8 mouse cellular contexts compared by ENCODE assay signal in genomic region chr8:92674244-92675128, GRCm38 (mm10). TPM values are rescaled to one million over a fixed set of nuclear protein-coding genes. Genes with fewer than 3 reads are reported as not detected.
DNase-seq lines count a peak whose midpoint lies in the region; ATAC-seq and TF ChIP-seq lines count a peak whose summit lies in the region.

Gene Irx6 (plus strand): TSS chr8:92674288.

- no peak for TF ChIP-seq CTCF in kidney, postnatal 0 days (IDR thresholded peaks at IDR 0.05; ENCODE audit: low read depth)
- no peak for TF ChIP-seq CTCF in lung, adult 2 months (IDR thresholded peaks at IDR 0.05; ENCODE audit: insufficient read depth, low read length)

- ATAC-seq in kidney, postnatal 0 days (replicated peaks; ENCODE audit: low FRiP score, low read depth) = 0 out of 2 replicates have a peak, but pooled peaks have one; percentile 13
- ATAC-seq in embryonic facial prominence, embryonic 12.5 days (ENCODE audit: insufficient number of reproducible peaks, insufficient read depth, low FRiP score, low TSS enrichment) = no peak
- 0 out of 2 replicates have a peak, but pooled peaks have one; percentile 25 for ATAC-seq in hindbrain, embryonic 16.5 days
- peak; percentile 39; the same call in 1 of the 2 replicates for ATAC-seq in neural tube, embryonic 12.5 days (ENCODE audit: low FRiP score, low read depth)

- H3K4me3 ChIP-seq in kidney, postnatal 0 days (replicated peaks; ENCODE audit: low read depth, low read length) = peak within 1 kb of the TSS; percentile 34
- peak within 1 kb of the TSS; percentile 45 for H3K4me3 ChIP-seq in embryonic facial prominence, embryonic 12.5 days
- H3K4me3 ChIP-seq in hindbrain, embryonic 16.5 days (ENCODE audit: low read length) = peak within 1 kb of the TSS; percentile 45
- H3K4me3 ChIP-seq in neural tube, embryonic 12.5 days = peak within 1 kb of the TSS; percentile 43
- no peak within 1 kb of the TSS for H3K4me3 ChIP-seq in lung, adult 2 months (replicated peaks; ENCODE audit: extremely low read depth, low read depth, low read length)

- H3K4me1 ChIP-seq in kidney, postnatal 0 days (replicated peaks; ENCODE audit: insufficient read depth, low read length) = peaks cover 11% of the 10 kb centered on the region
- peaks cover 31% of the 10 kb centered on the region for H3K4me1 ChIP-seq in embryonic facial prominence, embryonic 12.5 days
- H3K4me1 ChIP-seq in hindbrain, embryonic 16.5 days (ENCODE audit: control insufficient read depth, insufficient read depth, low read depth, low read length) = peaks cover 24% of the 10 kb centered on the region
- H3K4me1 ChIP-seq in neural tube, embryonic 12.5 days = peaks cover 43% of the 10 kb centered on the region
- no peaks in the 10 kb centered on the region for H3K4me1 ChIP-seq in lung, adult 2 months (ENCODE audit: control insufficient read depth, insufficient read depth, low read length)

- H3K27ac ChIP-seq in kidney, postnatal 0 days = no peak within 1 kb of the TSS
- H3K27ac ChIP-seq in embryonic facial prominence, embryonic 12.5 days = no peak within 1 kb of the TSS
- no peak within 1 kb of the TSS for H3K27ac ChIP-seq in hindbrain, embryonic 16.5 days (ENCODE audit: low read depth, low read length)
- no peak within 1 kb of the TSS for H3K27ac ChIP-seq in neural tube, embryonic 12.5 days

- H3K9ac ChIP-seq in kidney, postnatal 0 days (ENCODE audit: low read depth, low read length) = no peak within 1 kb of the TSS
- peak within 1 kb of the TSS; percentile 42 for H3K9ac ChIP-seq in embryonic facial prominence, embryonic 12.5 days
- peak within 1 kb of the TSS; percentile 55 for H3K9ac ChIP-seq in hindbrain, embryonic 16.5 days (ENCODE audit: low read depth, low read length)
- peak within 1 kb of the TSS; percentile 51 for H3K9ac ChIP-seq in neural tube, embryonic 12.5 days

- H3K4me2 ChIP-seq in kidney, postnatal 0 days (ENCODE audit: low read length) = peak within 1 kb of the TSS; percentile 77
- H3K4me2 ChIP-seq in embryonic facial prominence, embryonic 12.5 days (replicated peaks) = peak within 1 kb of the TSS; percentile 92
- H3K4me2 ChIP-seq in hindbrain, embryonic 16.5 days (ENCODE audit: low read length) = peak within 1 kb of the TSS; percentile 91
- peak within 1 kb of the TSS; percentile 89 for H3K4me2 ChIP-seq in neural tube, embryonic 12.5 days (replicated peaks)

- no peaks in the 10 kb centered on the region for H3K36me3 ChIP-seq in kidney, postnatal 0 days (ENCODE audit: insufficient read depth, low read length)
- H3K36me3 ChIP-seq in embryonic facial prominence, embryonic 12.5 days = no peaks in the 10 kb centered on the region
- no peaks in the 10 kb centered on the region for H3K36me3 ChIP-seq in hindbrain, embryonic 16.5 days (ENCODE audit: control insufficient read depth, insufficient read depth, low read length)
- no peaks in the 10 kb centered on the region for H3K36me3 ChIP-seq in neural tube, embryonic 12.5 days

- peaks cover 77% of the 10 kb centered on the region for H3K27me3 ChIP-seq in kidney, postnatal 0 days (ENCODE audit: insufficient read depth, low read length)
- H3K27me3 ChIP-seq in embryonic facial prominence, embryonic 12.5 days = peaks cover 96% of the 10 kb centered on the region
- H3K27me3 ChIP-seq in hindbrain, embryonic 16.5 days (replicated peaks; ENCODE audit: control insufficient read depth, insufficient read depth, low read length) = peaks cover 58% of the 10 kb centered on the region
- H3K27me3 ChIP-seq in neural tube, embryonic 12.5 days (replicated peaks) = peaks cover 75% of the 10 kb centered on the region

- no peak for TF ChIP-seq POLR2A in lung, adult 2 months (IDR thresholded peaks at IDR 0.05; ENCODE audit: borderline replicate concordance, extremely low read depth, low read depth, low read length)

- under 1% methylated on average over 62 of the region's 62 CpGs for WGBS in kidney, postnatal 0 days
- WGBS in embryonic facial prominence, embryonic 12.5 days = under 1% methylated on average over 60 of the region's 62 CpGs
- under 1% methylated on average over 54 of the region's 62 CpGs for WGBS in hindbrain, embryonic 16.5 days
- WGBS in neural tube, embryonic 12.5 days = under 1% methylated on average over 59 of the region's 62 CpGs
- 3% methylated on average over 55 of the region's 62 CpGs for WGBS in lung, adult 2 months

- no peak for DNase-seq in kidney, postnatal 0 days (ENCODE audit: low spot score)
- DNase-seq in kidney, adult 9 months = no peak
- no peak for DNase-seq in spleen, adult 18-20 months
- DNase-seq in lung, adult 2 months = no peak
- DNase-seq in testis, postnatal 10 days (ENCODE audit: low spot score) = no peak

- no peaks in the 10 kb centered on the region for H3K9me3 ChIP-seq in kidney, postnatal 0 days (replicated peaks; ENCODE audit: low read length)
- H3K9me3 ChIP-seq in embryonic facial prominence, embryonic 12.5 days = no peaks in the 10 kb centered on the region
- H3K9me3 ChIP-seq in hindbrain, embryonic 16.5 days (ENCODE audit: control insufficient read depth, low read length) = no peaks in the 10 kb centered on the region
- 0 out of 2 replicates have a peak, but pooled peaks cover 4% of the 10 kb centered on the region for H3K9me3 ChIP-seq in neural tube, embryonic 12.5 days

RNA-seq across cellular contexts. Expression of gene Irx6, which starts in this region (rescaled TPM):
- polyA plus RNA-seq in kidney, postnatal 0 days (2015; fragmentation: Nextera tagmentation; extraction: Ambion mirVana) = 0.05 and 0.08 TPM in 2 replicates
- 0.61 TPM in 2 replicates for polyA plus RNA-seq in embryonic facial prominence, embryonic 12.5 days (2016; fragmentation: Nextera tagmentation; extraction: Ambion mirVana)
- polyA plus RNA-seq in hindbrain, embryonic 16.5 days (2015; fragmentation: Nextera tagmentation; extraction: Ambion mirVana) = 0.66 and 0.84 TPM in 2 replicates
- 1.4 and 2.2 TPM in 2 replicates for polyA plus RNA-seq in neural tube, embryonic 12.5 days (2016; fragmentation: Nextera tagmentation; extraction: Ambion mirVana)
- not detected in 2 replicates for polyA plus RNA-seq in lung, adult 2 months (2012; rRNA removed)

Comparison
In these comparisons a context has a peak if more than half of its experiments do, and no peak if none do; other contexts are left out.
1. Peak in ATAC-seq, H3K4me3 ChIP-seq and H3K4me2 ChIP-seq in kidney, postnatal 0 days; RNA of the gene not detected or under 1 TPM.
2. Peak in ATAC-seq, H3K4me3 ChIP-seq, H3K9ac ChIP-seq and H3K4me2 ChIP-seq in hindbrain, embryonic 16.5 days; RNA of the gene not detected or under 1 TPM.